In genomic region chrX:19903962-19904930, GRCm38 (mm10) we compare ENCODE assay signal across 10 mouse cellular contexts.
A peak's percentile ranks its signal among the peaks of the same experiment; 100 is the strongest.
DNase-seq lines count a peak whose midpoint lies in the region; ATAC-seq and TF ChIP-seq lines count a peak whose summit lies in the region.
"Had no signal": no experiment of that assay in that cellular context is flagged by ENCODE, and none has a peak within 500 bp of the region (broad histone marks: within the 10 kb centered on the region; RNA-seq: fewer than 3 reads in every experiment).

No protein-coding gene starts in this region.

- H3K27me3 ChIP-seq in intestine, embryonic 15.5 days (replicated peaks), result no peaks in the 10 kb centered on the region
- H3K27me3 ChIP-seq in intestine, postnatal 0 days (replicated peaks; ENCODE audit: control insufficient read depth, insufficient read depth, low read length), result no peaks in the 10 kb centered on the region
- H3K27me3 ChIP-seq in heart, embryonic 13.5 days (replicated peaks), result no peaks in the 10 kb centered on the region

- H3K4me2 ChIP-seq in intestine, embryonic 15.5 days (replicated peaks), result no peak overlapping the region
- no peak overlapping the region for H3K4me2 ChIP-seq in intestine, postnatal 0 days (replicated peaks; ENCODE audit: low read depth)
- H3K4me2 ChIP-seq in heart, embryonic 13.5 days, result no peak overlapping the region

- no peak for TF ChIP-seq POLR2A in brain, embryonic 14.5 days (IDR thresholded peaks at IDR 0.05; ENCODE audit: borderline replicate concordance, extremely low read depth, insufficient read depth, insufficient read length, poor library complexity, severe bottlenecking)

- no peaks in the 10 kb centered on the region for H3K4me1 ChIP-seq in intestine, embryonic 15.5 days (replicated peaks)
- H3K4me1 ChIP-seq in intestine, postnatal 0 days (replicated peaks; ENCODE audit: control insufficient read depth, insufficient read depth, low read length), result no peaks in the 10 kb centered on the region
- H3K4me1 ChIP-seq in heart, embryonic 13.5 days, result peaks cover 13% of the 10 kb centered on the region; the same call in 1 of the 2 replicates

- no peaks in the 10 kb centered on the region for H3K9me3 ChIP-seq in intestine, embryonic 15.5 days
- H3K9me3 ChIP-seq in intestine, postnatal 0 days (ENCODE audit: control insufficient read depth), result no peaks in the 10 kb centered on the region
- no peaks in the 10 kb centered on the region for H3K9me3 ChIP-seq in heart, embryonic 13.5 days

- H3K27ac ChIP-seq in intestine, embryonic 15.5 days, result no peak overlapping the region
- no peak overlapping the region for H3K27ac ChIP-seq in intestine, postnatal 0 days (ENCODE audit: low read depth, low read length)
- peak overlapping the region; percentile 36; the same call in 1 of the 2 replicates for H3K27ac ChIP-seq in heart, embryonic 13.5 days (replicated peaks)
- H3K27ac ChIP-seq: liver, embryonic 14.5 days had no signal

- no peak for TF ChIP-seq CTCF in intestine, postnatal 0 days (IDR thresholded peaks at IDR 0.05; ENCODE audit: low read depth)
- no peak for TF ChIP-seq CTCF in brain, embryonic 14.5 days (IDR thresholded peaks at IDR 0.05; ENCODE audit: borderline replicate concordance, extremely low read depth, insufficient read depth, insufficient read length)

- ATAC-seq in intestine, embryonic 15.5 days, result peak; percentile 55; the same call in 1 of the 2 replicates
- ATAC-seq in intestine, postnatal 0 days, result no peak
- no peak for ATAC-seq in heart, embryonic 13.5 days (ENCODE audit: extremely low read depth, insufficient number of reproducible peaks, low FRiP score, low TSS enrichment)

- H3K4me3 ChIP-seq in intestine, embryonic 15.5 days (replicated peaks), result no peak overlapping the region
- H3K4me3 ChIP-seq in intestine, postnatal 0 days (ENCODE audit: low read depth, low read length), result no peak overlapping the region
- no peak overlapping the region for H3K4me3 ChIP-seq in heart, embryonic 13.5 days
- H3K4me3 ChIP-seq: erythroblast, embryonic 14.5 days had no signal

- peak; percentile 95 for DNase-seq in brain, embryonic 14.5 days (ENCODE audit: low read depth)
- DNase-seq in kidney, postnatal 10 days, result peak; percentile 64
- peak; percentile 48 for DNase-seq in lung, postnatal 14 days
- DNase-seq in thymus, postnatal 36 days, result no peak
- no peak for DNase-seq in thymus, postnatal 0 days (ENCODE audit: low spot score)

- H3K36me3 ChIP-seq in intestine, embryonic 15.5 days, result no peaks in the 10 kb centered on the region
- H3K36me3 ChIP-seq in intestine, postnatal 0 days (ENCODE audit: control insufficient read depth, insufficient read depth), result no peaks in the 10 kb centered on the region
- no peaks in the 10 kb centered on the region for H3K36me3 ChIP-seq in heart, embryonic 13.5 days

- WGBS in intestine, embryonic 15.5 days, result 58% methylated on average over 6 of the region's 6 CpGs
- WGBS in intestine, postnatal 0 days, result 65% methylated on average over 6 of the region's 6 CpGs
- 53% methylated on average over 6 of the region's 6 CpGs for WGBS in heart, embryonic 13.5 days

- H3K9ac ChIP-seq in intestine, embryonic 15.5 days, result no peak overlapping the region
- H3K9ac ChIP-seq in intestine, postnatal 0 days (ENCODE audit: low read depth, low read length), result no peak overlapping the region
- H3K9ac ChIP-seq in heart, embryonic 13.5 days, result no peak overlapping the region
- H3K9ac ChIP-seq: liver, embryonic 14.5 days had no signal

Comparison
In these comparisons a context has a peak if more than half of its experiments do, and no peak if none do; other contexts are left out.
1. DNase-seq: peak in brain, embryonic 14.5 days (single experiment), kidney, postnatal 10 days (single experiment) and lung, postnatal 14 days (single experiment); none in thymus, postnatal 36 days (0 of 2) and thymus, postnatal 0 days (single experiment).